Mouse (Mus musculus) adrenal gland, postnatal 0 days (tissue): ENCODE measurements around the gene Icam2. TPM values are rescaled to one million over a fixed set of nuclear protein-coding genes. Genes with fewer than 3 reads are reported as not detected.

Source experiments
- polyA plus RNA-seq: library from polyadenylated mRNA; unstranded; fragments of >200 nt; fragmentation: Nextera tagmentation; extraction: Ambion mirVana; gene quantifications from 2 replicates; pipeline ENCODE4 v1.2.1, GENCODE M21; 2015

Icam2 gene
- 26.4 and 37.7 TPM in 2 replicates for polyA plus RNA-seq

DNA sequence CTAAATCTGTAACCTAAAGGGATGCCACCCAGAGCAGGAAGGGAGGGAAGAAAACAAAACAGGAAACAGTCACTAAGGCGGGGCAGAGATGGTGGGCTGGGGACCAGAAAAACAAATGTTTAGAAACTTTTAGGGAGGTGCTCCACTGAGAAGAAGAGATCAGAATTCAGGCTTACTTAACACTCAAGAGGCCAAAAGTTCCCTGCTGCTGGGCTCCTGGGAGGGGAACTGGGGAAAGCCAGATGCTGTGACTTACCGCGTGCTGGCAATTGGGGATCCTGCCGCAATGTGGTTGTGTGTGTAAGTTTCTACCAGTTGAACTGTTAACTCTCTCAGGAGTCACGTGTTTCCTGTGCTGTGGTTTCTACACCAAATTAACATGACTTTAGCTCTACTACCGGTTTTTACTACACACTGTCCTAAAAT, at the start of gene Icam2:
Icam2 (minus strand) TSS at position 285 of the 426 bp plus-strand sequence.

DNA sequence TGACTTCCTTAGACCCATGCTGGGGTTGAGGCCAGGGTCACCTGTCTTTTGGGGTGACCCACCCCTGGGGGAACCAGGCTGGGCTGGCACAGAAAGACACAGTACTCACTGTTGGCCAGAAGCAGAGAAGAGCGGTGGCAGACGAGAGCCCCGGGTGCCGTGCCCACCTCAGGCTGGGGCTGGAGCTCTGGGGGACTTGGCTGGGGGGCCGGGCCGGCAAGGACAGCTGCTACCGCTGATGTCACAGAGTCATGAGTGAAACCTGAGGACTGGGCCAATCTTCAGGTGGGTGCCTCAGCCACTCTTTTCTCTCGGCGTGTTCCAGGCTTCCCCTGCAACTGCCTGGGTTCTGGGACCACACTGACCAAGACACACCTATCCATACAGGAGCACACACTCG, 22.5 kb downstream of the Icam2 start, which contains the start of gene Prr29:
Prr29 (plus strand) TSS at position 107 of the 400 bp plus-strand sequence.

GRCm38 (mm10) chr11:106353188-106353587, 34.7 kb downstream of the Icam2 start, which contains the start of gene Scn4a:
Scn4a (minus strand) TSS chr11:106353288.

Other genes with a start within 250 kb of the Icam2 start
- gene Gm10840, start 227.2 kb downstream of the Icam2 start, polyA plus RNA-seq, result 0.71 TPM in 1 of 2 replicates, not detected in the other
- 80.7 and 82.8 TPM in 2 replicates for gene Limd2, start 227.2 kb downstream of the Icam2 start, polyA plus RNA-seq
- gene Strada, start 185.9 kb downstream of the Icam2 start, polyA plus RNA-seq, result 11.3 and 16.9 TPM in 2 replicates
- 51.4 and 75.4 TPM in 2 replicates for gene Ccdc47, start 171.7 kb downstream of the Icam2 start, polyA plus RNA-seq
- 29.6 and 44.6 TPM in 2 replicates for gene Ddx42, start 171.1 kb downstream of the Icam2 start, polyA plus RNA-seq
- 22.6 and 41.1 TPM in 2 replicates for gene Ftsj3, start 132.0 kb downstream of the Icam2 start, polyA plus RNA-seq
- gene Psmc5, start 131.9 kb downstream of the Icam2 start, polyA plus RNA-seq, result 142 and 201 TPM in 2 replicates
- 40.7 and 58.2 TPM in 2 replicates for gene Smarcd2, start 115.1 kb downstream of the Icam2 start, polyA plus RNA-seq
- gene Tcam1, start 111.4 kb downstream of the Icam2 start, polyA plus RNA-seq, result 0.12 and 0.32 TPM in 2 replicates
- not detected in 2 replicates for gene Gh, start 86.2 kb downstream of the Icam2 start, polyA plus RNA-seq
- gene Cd79b, start 73.3 kb downstream of the Icam2 start, polyA plus RNA-seq, result 5.9 and 6.6 TPM in 2 replicates
- 0.02 and 0.03 TPM in 2 replicates for gene Scn4a, start 34.8 kb downstream of the Icam2 start, polyA plus RNA-seq
- not detected in 2 replicates for gene Prr29, start 22.6 kb downstream of the Icam2 start, polyA plus RNA-seq
- gene Ern1, start 99.8 kb upstream of the Icam2 start, polyA plus RNA-seq, result 8.6 and 23.4 TPM in 2 replicates
- gene Tex2, start 225.3 kb upstream of the Icam2 start, polyA plus RNA-seq, result 8.4 and 12.7 TPM in 2 replicates